Mouse (Mus musculus): ENCODE measurements around the gene Myo18a. TPM values are rescaled to one million over a fixed set of nuclear protein-coding genes. Genes with fewer than 3 reads are reported as not detected.

Gene Myo18a
- polyA plus RNA-seq, 1 experiment from 2014 or later, result 31.2 TPM

- H3K4me2 ChIP-seq (ENCODE audit: low read depth, low read length), result peak within 1 kb of the TSS; percentile 48
- H3K4me1 ChIP-seq (ENCODE audit: control insufficient read depth, insufficient read depth, low read length), result peaks cover 14% of the 10 kb centered on the region
- 0 out of 2 replicates have a peak, but pooled peaks cover 4% of the 10 kb centered on the region for H3K27me3 ChIP-seq (replicated peaks; ENCODE audit: control insufficient read depth, insufficient read depth, low read length)
- H3K9ac ChIP-seq (ENCODE audit: low read depth, low read length), result peak within 1 kb of the TSS; percentile 63
- peak within 1 kb of the TSS; percentile 90 for H3K27ac ChIP-seq (ENCODE audit: low read length)
- H3K4me3 ChIP-seq (ENCODE audit: low read length), result peak within 1 kb of the TSS; percentile 45
- no peaks in the 10 kb centered on the region for H3K9me3 ChIP-seq (ENCODE audit: control insufficient read depth, low read length)
- WGBS, result 23% methylated on average over 11 of the region's 11 CpGs
- peak; percentile 94 for ATAC-seq
- H3K36me3 ChIP-seq (ENCODE audit: control insufficient read depth, insufficient read depth, low read length), result no peaks in the 10 kb centered on the region
Measured at GRCm38 (mm10) chr11:77893787-77894718, 131.0 kb downstream of the Myo18a start, which contains the start of gene Pipox. Pipox (minus strand) TSS chr11:77894096.

DNA sequence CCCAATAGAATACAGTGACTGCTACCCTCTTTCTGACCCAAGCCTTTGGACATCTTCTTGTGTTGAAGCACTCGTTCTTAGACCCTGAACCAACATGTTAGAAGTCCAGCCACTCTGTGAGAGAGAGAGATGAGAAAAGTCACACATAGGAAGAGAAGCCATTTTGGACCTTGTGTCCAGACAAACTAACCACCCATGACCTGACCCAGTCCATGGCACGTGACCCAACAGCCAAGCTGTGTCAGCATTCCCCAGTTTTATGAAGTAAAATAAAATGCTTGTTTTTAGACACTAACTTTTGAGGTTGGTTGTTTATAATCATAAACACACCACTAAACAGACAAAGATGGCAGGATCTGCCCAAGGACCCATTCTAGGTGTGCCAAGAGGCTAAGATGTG is 131.9 kb downstream of the Myo18a start:
- no peak for ATAC-seq
- no peak overlapping the region for H3K9ac ChIP-seq (ENCODE audit: low read depth, low read length)
- 0 out of 2 replicates have a peak, but pooled peaks cover 4% of the 10 kb centered on the region for H3K27me3 ChIP-seq (replicated peaks; ENCODE audit: control insufficient read depth, insufficient read depth, low read length)
- no peak overlapping the region for H3K4me3 ChIP-seq (ENCODE audit: low read length)
- no peak overlapping the region for H3K4me2 ChIP-seq (ENCODE audit: low read depth, low read length)
- peaks cover 14% of the 10 kb centered on the region for H3K4me1 ChIP-seq (ENCODE audit: control insufficient read depth, insufficient read depth, low read length)
- H3K27ac ChIP-seq (ENCODE audit: low read length), result peak overlapping the region; percentile 15; the same call in 1 of the 2 replicates
- WGBS, result 84% methylated on average over 2 of the region's 2 CpGs
- H3K9me3 ChIP-seq (ENCODE audit: control insufficient read depth, low read length), result no peaks in the 10 kb centered on the region
- H3K36me3 ChIP-seq (ENCODE audit: control insufficient read depth, insufficient read depth, low read length), result no peaks in the 10 kb centered on the region

GRCm38 (mm10) chr11:77896011-77896410 is 133.0 kb downstream of the Myo18a start:
- Histone ChIP-seq H3K27ac (ENCODE audit: low read length) (no peak overlapping the region), H3K4me2 (ENCODE audit: low read depth, low read length) (no peak overlapping the region), H3K27me3 (replicated peaks; ENCODE audit: control insufficient read depth, insufficient read depth, low read length) (0 out of 2 replicates have a peak, but pooled peaks cover 4% of the 10 kb centered on the region), H3K4me3 (ENCODE audit: low read length) (no peak overlapping the region), H3K4me1 (ENCODE audit: control insufficient read depth, insufficient read depth, low read length) (peaks cover 14% of the 10 kb centered on the region), H3K9ac (ENCODE audit: low read depth, low read length) (no peak overlapping the region), H3K36me3 (ENCODE audit: control insufficient read depth, insufficient read depth, low read length) (no peaks in the 10 kb centered on the region), H3K9me3 (ENCODE audit: control insufficient read depth, low read length) (no peaks in the 10 kb centered on the region)
- 57% methylated on average over 9 of the region's 9 CpGs for WGBS
- no peak for ATAC-seq

DNA sequence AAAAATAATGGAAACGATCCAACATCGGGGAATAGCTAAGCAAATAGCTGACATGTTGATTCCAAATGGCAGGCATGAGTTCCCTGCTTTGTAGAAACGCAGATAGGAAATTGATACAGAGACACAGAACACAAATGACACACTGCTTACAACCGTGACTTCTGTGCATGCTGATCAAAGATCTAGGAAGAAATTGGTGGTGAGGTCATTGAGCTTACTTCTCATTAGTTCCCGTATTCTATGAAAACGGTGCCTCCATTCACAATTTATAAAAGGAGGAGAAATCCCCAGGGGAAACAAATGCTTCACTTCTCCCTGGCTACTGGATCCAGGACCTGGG is 133.4 kb downstream of the Myo18a start:
- no peaks in the 10 kb centered on the region for H3K36me3 ChIP-seq (ENCODE audit: control insufficient read depth, insufficient read depth, low read length)
- 0 out of 2 replicates have a peak, but pooled peaks cover 4% of the 10 kb centered on the region for H3K27me3 ChIP-seq (replicated peaks; ENCODE audit: control insufficient read depth, insufficient read depth, low read length)
- H3K4me3 ChIP-seq (ENCODE audit: low read length), result no peak overlapping the region
- peaks cover 14% of the 10 kb centered on the region for H3K4me1 ChIP-seq (ENCODE audit: control insufficient read depth, insufficient read depth, low read length)
- H3K27ac ChIP-seq (ENCODE audit: low read length), result no peak overlapping the region
- H3K9me3 ChIP-seq (ENCODE audit: control insufficient read depth, low read length), result no peaks in the 10 kb centered on the region
- no peak for ATAC-seq
- no peak overlapping the region for H3K4me2 ChIP-seq (ENCODE audit: low read depth, low read length)
- 53% methylated on average over 6 of the region's 6 CpGs for WGBS
- H3K9ac ChIP-seq (ENCODE audit: low read depth, low read length), result no peak overlapping the region

GRCm38 (mm10) chr11:77896820-77897805 is 134.1 kb downstream of the Myo18a start:
- 0 out of 2 replicates have a peak, but pooled peaks cover 4% of the 10 kb centered on the region for H3K27me3 ChIP-seq (replicated peaks; ENCODE audit: control insufficient read depth, insufficient read depth, low read length)
- ATAC-seq, result no peak
- no peaks in the 10 kb centered on the region for H3K9me3 ChIP-seq (ENCODE audit: control insufficient read depth, low read length)
- H3K4me1 ChIP-seq (ENCODE audit: control insufficient read depth, insufficient read depth, low read length), result peaks cover 17% of the 10 kb centered on the region
- no peak overlapping the region for H3K27ac ChIP-seq (ENCODE audit: low read length)
- 32% methylated on average over 23 of the region's 23 CpGs for WGBS
- H3K4me2 ChIP-seq (ENCODE audit: low read depth, low read length), result 0 out of 2 replicates have a peak overlapping the region, but pooled peaks have one; percentile 6
- no peak overlapping the region for H3K4me3 ChIP-seq (ENCODE audit: low read length)
- H3K9ac ChIP-seq (ENCODE audit: low read depth, low read length), result no peak overlapping the region
- no peaks in the 10 kb centered on the region for H3K36me3 ChIP-seq (ENCODE audit: control insufficient read depth, insufficient read depth, low read length)

- Histone ChIP-seq H3K9me3 (ENCODE audit: control insufficient read depth, low read length) (no peaks in the 10 kb centered on the region), H3K4me2 (ENCODE audit: low read depth, low read length) (no peak overlapping the region), H3K4me3 (ENCODE audit: low read length) (no peak overlapping the region), H3K27ac (ENCODE audit: low read length) (no peak overlapping the region), H3K4me1 (ENCODE audit: control insufficient read depth, insufficient read depth, low read length) (0 out of 2 replicates have a peak, but pooled peaks cover 7% of the 10 kb centered on the region), H3K36me3 (ENCODE audit: control insufficient read depth, insufficient read depth, low read length) (no peaks in the 10 kb centered on the region), H3K27me3 (replicated peaks; ENCODE audit: control insufficient read depth, insufficient read depth, low read length) (0 out of 2 replicates have a peak, but pooled peaks cover 4% of the 10 kb centered on the region), H3K9ac (ENCODE audit: low read depth, low read length) (no peak overlapping the region)
- no peak for ATAC-seq
- WGBS, result 90% methylated on average over 3 of the region's 3 CpGs
Measured at GRCm38 (mm10) chr11:77900187-77900586, 137.1 kb downstream of the Myo18a start.

DNA sequence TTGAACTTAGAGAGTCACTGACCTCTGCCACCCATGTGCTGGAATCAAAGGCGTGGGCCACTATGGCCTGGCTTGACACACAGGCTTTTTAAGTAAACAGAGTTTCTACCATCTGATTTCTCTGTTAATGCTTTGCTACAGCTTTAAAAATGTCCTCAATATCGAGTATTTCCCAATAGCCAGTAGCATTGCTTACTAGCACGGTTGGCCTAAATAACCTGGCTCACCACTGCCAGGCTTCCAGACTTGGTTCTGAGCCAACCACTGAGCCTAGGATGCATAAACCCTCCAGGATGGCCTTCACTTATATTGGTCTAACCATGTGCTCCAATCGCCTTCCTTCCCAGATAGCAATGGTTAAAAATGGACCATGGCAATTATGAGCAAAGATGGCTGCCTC is 137.7 kb downstream of the Myo18a start:
- WGBS, result 78% methylated on average over 4 of the region's 4 CpGs
- H3K9ac ChIP-seq (ENCODE audit: low read depth, low read length), result no peak overlapping the region
- H3K27ac ChIP-seq (ENCODE audit: low read length), result no peak overlapping the region
- no peak for ATAC-seq
- H3K4me1 ChIP-seq (ENCODE audit: control insufficient read depth, insufficient read depth, low read length), result 0 out of 2 replicates have a peak, but pooled peaks cover 2% of the 10 kb centered on the region
- no peak overlapping the region for H3K4me2 ChIP-seq (ENCODE audit: low read depth, low read length)
- H3K4me3 ChIP-seq (ENCODE audit: low read length), result no peak overlapping the region
- H3K27me3 ChIP-seq (replicated peaks; ENCODE audit: control insufficient read depth, insufficient read depth, low read length), result 0 out of 2 replicates have a peak, but pooled peaks cover 4% of the 10 kb centered on the region
- H3K36me3 ChIP-seq (ENCODE audit: control insufficient read depth, insufficient read depth, low read length), result no peaks in the 10 kb centered on the region
- H3K9me3 ChIP-seq (ENCODE audit: control insufficient read depth, low read length), result no peaks in the 10 kb centered on the region

GRCm38 (mm10) chr11:77901366-77901765 is 138.3 kb downstream of the Myo18a start:
- Histone ChIP-seq H3K4me2 (ENCODE audit: low read depth, low read length) (no peak overlapping the region), H3K4me1 (ENCODE audit: control insufficient read depth, insufficient read depth, low read length) (0 out of 2 replicates have a peak, but pooled peaks cover 2% of the 10 kb centered on the region), H3K4me3 (ENCODE audit: low read length) (no peak overlapping the region), H3K9me3 (ENCODE audit: control insufficient read depth, low read length) (no peaks in the 10 kb centered on the region), H3K27me3 (replicated peaks; ENCODE audit: control insufficient read depth, insufficient read depth, low read length) (0 out of 2 replicates have a peak, but pooled peaks cover 4% of the 10 kb centered on the region), H3K27ac (ENCODE audit: low read length) (no peak overlapping the region), H3K36me3 (ENCODE audit: control insufficient read depth, insufficient read depth, low read length) (no peaks in the 10 kb centered on the region), H3K9ac (ENCODE audit: low read depth, low read length) (no peak overlapping the region)
- no peak for ATAC-seq
- 50% methylated on average over 5 of the region's 5 CpGs for WGBS

Data from intestine, embryonic 16.5 days (tissue).